Mouse (Mus musculus) heart, embryonic 16.5 days (tissue): Measurements from ENCODE around the gene Corin. TPM values are rescaled to one million over a fixed set of nuclear protein-coding genes. Genes with fewer than 3 reads are reported as not detected.

Source experiments
- ATAC-seq: fragments of 200-750 bp; cut with Nextera tagmentation; replicated peaks from 2 replicates; pipeline ENCODE4 v1.8.0; 2017; ENCODE audit warnings: moderate number of reproducible peaks; ENCODE audit not compliant: insufficient read depth, low FRiP score; ENCODE audit errors: extremely low read depth
- H3K27ac ChIP-seq: fragments of 300-500 bp; sonication (generic); 2 replicates; pipeline ENCODE4 v1.5.1; 2014; ENCODE audit warnings: mild to moderate bottlenecking, low read length, control low read depth, moderate library complexity
- H3K27me3 ChIP-seq: fragments of 300-500 bp; sonication (generic); 2 replicates; pipeline ENCODE4 v1.6.1; 2014; ENCODE audit warnings: low read length, mixed read lengths; ENCODE audit not compliant: control insufficient read depth, insufficient read depth
- H3K36me3 ChIP-seq: fragments of 300-500 bp; sonication (generic); 2 replicates; pipeline ENCODE4 v1.6.1; 2014; ENCODE audit not compliant: control insufficient read depth, insufficient read depth
- H3K4me1 ChIP-seq: fragments of 300-500 bp; sonication (generic); 2 replicates; pipeline ENCODE4 v1.6.1; 2014; ENCODE audit warnings: low read length, mixed read lengths; ENCODE audit not compliant: control insufficient read depth, insufficient read depth
- H3K4me2 ChIP-seq: fragments of 300-500 bp; sonication (generic); 2 replicates; pipeline ENCODE4 v1.6.1; 2014; ENCODE audit warnings: low read depth, mild to moderate bottlenecking, control low read depth, low read length
- H3K4me3 ChIP-seq: fragments of 300-500 bp; sonication (generic); 2 replicates; pipeline ENCODE4 v1.5.1; 2014; ENCODE audit warnings: mild to moderate bottlenecking, control low read depth, low read length
- H3K9ac ChIP-seq: fragments of 300-500 bp; sonication (generic); 2 replicates; pipeline ENCODE4 v1.6.1; 2014; ENCODE audit warnings: low read length, control low read depth
- H3K9me3 ChIP-seq: fragments of 300-500 bp; sonication (generic); replicated peaks from 2 replicates; pipeline ENCODE4 v1.6.1; 2016; ENCODE audit warnings: low read length; ENCODE audit not compliant: control insufficient read depth
- WGBS: fragments of 180-500 bp; shearing (Covaris S2); extraction: QIAGEN DNeasy Blood & Tissue Kit; methylation state at CpG from one replicate; pipeline ENCODE4 v1.1.7; 2014; 5-methylcytosine and 5-hydroxymethylcytosine counted together
- polyA plus RNA-seq: library from polyadenylated mRNA; unstranded; fragments of >200 nt; fragmentation: Nextera tagmentation; extraction: Ambion mirVana; gene quantifications from 2 replicates; pipeline ENCODE4 v1.2.1, GENCODE M21; 2015

Gene Corin
- polyA plus RNA-seq, 1 experiment from 2014 or later: 53.0 TPM

- no peak overlapping the region for H3K27ac ChIP-seq
- no peak for ATAC-seq
- H3K27me3 ChIP-seq: no peaks in the 10 kb centered on the region
- H3K4me1 ChIP-seq: no peaks in the 10 kb centered on the region
- no peaks in the 10 kb centered on the region for H3K9me3 ChIP-seq
- WGBS: 89% methylated on average over 3 of the region's 3 CpGs
- H3K4me3 ChIP-seq: no peak overlapping the region
- H3K9ac ChIP-seq: no peak overlapping the region
- peaks cover 4% of the 10 kb centered on the region; the same call in 1 of the 2 replicates for H3K36me3 ChIP-seq
- no peak overlapping the region for H3K4me2 ChIP-seq
These were observed 136.3 kb downstream of the Corin start for GRCm38 (mm10) chr5:72368004-72368403.

GRCm38 (mm10) chr5:72365801-72366200 lies 138.5 kb downstream of the Corin start:
- no peaks in the 10 kb centered on the region for H3K9me3 ChIP-seq
- 68% methylated on average over 4 of the region's 4 CpGs for WGBS
- H3K9ac ChIP-seq: no peak overlapping the region

GRCm38 (mm10) chr5:72363838-72364237 lies 140.4 kb downstream of the Corin start:
- no peaks in the 10 kb centered on the region for H3K9me3 ChIP-seq
- no peak overlapping the region for H3K4me2 ChIP-seq
- H3K27me3 ChIP-seq: no peaks in the 10 kb centered on the region
- WGBS: 57% methylated on average over 3 of the region's 3 CpGs
- no peak overlapping the region for H3K4me3 ChIP-seq
- H3K4me1 ChIP-seq: no peaks in the 10 kb centered on the region
- no peak overlapping the region for H3K27ac ChIP-seq
- H3K36me3 ChIP-seq: no peaks in the 10 kb centered on the region
- no peak for ATAC-seq
- no peak overlapping the region for H3K9ac ChIP-seq

More at GRCm38 (mm10) chr5:72365801-72366200, 138.5 kb downstream of the Corin start:
- ATAC-seq: no peak
- no peak overlapping the region for H3K4me3 ChIP-seq
- H3K4me1 ChIP-seq: no peaks in the 10 kb centered on the region
- no peak overlapping the region for H3K27ac ChIP-seq
- no peak overlapping the region for H3K4me2 ChIP-seq
- H3K36me3 ChIP-seq: no peaks in the 10 kb centered on the region
- H3K27me3 ChIP-seq: no peaks in the 10 kb centered on the region

- ATAC-seq: no peak
- no peaks in the 10 kb centered on the region for H3K36me3 ChIP-seq
- H3K9me3 ChIP-seq: no peaks in the 10 kb centered on the region
- H3K4me2 ChIP-seq: no peak overlapping the region
- WGBS: 64% methylated on average over 4 of the region's 4 CpGs
- no peak overlapping the region for H3K9ac ChIP-seq
- H3K27me3 ChIP-seq: no peaks in the 10 kb centered on the region
- H3K4me1 ChIP-seq: no peaks in the 10 kb centered on the region
- H3K27ac ChIP-seq: no peak overlapping the region
- no peak overlapping the region for H3K4me3 ChIP-seq
These were observed 150.5 kb downstream of the Corin start for GRCm38 (mm10) chr5:72353746-72354145.

GRCm38 (mm10) chr5:72350081-72350758 lies 154.1 kb downstream of the Corin start:
- Histone ChIP-seq H3K27me3 (no peaks in the 10 kb centered on the region), H3K36me3 (no peaks in the 10 kb centered on the region), H3K4me1 (no peaks in the 10 kb centered on the region), H3K9ac (no peak overlapping the region), H3K9me3 (no peaks in the 10 kb centered on the region), H3K27ac (no peak overlapping the region), H3K4me3 (no peak overlapping the region), H3K4me2 (no peak overlapping the region)
- WGBS: 33% methylated on average over 5 of the region's 5 CpGs
- ATAC-seq: 0 out of 2 replicates have a peak, but pooled peaks have one; percentile 72

- Histone ChIP-seq H3K9ac (no peak overlapping the region), H3K4me2 (no peak overlapping the region), H3K27ac (no peak overlapping the region), H3K4me3 (no peak overlapping the region), H3K9me3 (no peaks in the 10 kb centered on the region), H3K36me3 (no peaks in the 10 kb centered on the region), H3K4me1 (no peaks in the 10 kb centered on the region), H3K27me3 (no peaks in the 10 kb centered on the region)
- ATAC-seq: no peak
- WGBS: 53% methylated on average over 2 of the region's 2 CpGs
These were observed 155.7 kb downstream of the Corin start for GRCm38 (mm10) chr5:72348591-72348990.

GRCm38 (mm10) chr5:72335873-72336272 lies 168.4 kb downstream of the Corin start:
- Histone ChIP-seq H3K9me3 (no peaks in the 10 kb centered on the region), H3K4me3 (no peak overlapping the region), H3K36me3 (no peaks in the 10 kb centered on the region), H3K4me1 (no peaks in the 10 kb centered on the region), H3K9ac (no peak overlapping the region), H3K27me3 (no peaks in the 10 kb centered on the region), H3K4me2 (no peak overlapping the region), H3K27ac (no peak overlapping the region)
- ATAC-seq: no peak
- 68% methylated on average over 5 of the region's 5 CpGs for WGBS

GRCm38 (mm10) chr5:72332901-72333300 lies 171.4 kb downstream of the Corin start:
- H3K27me3 ChIP-seq: no peaks in the 10 kb centered on the region
- no peaks in the 10 kb centered on the region for H3K4me1 ChIP-seq
- H3K9ac ChIP-seq: no peak overlapping the region
- no peaks in the 10 kb centered on the region; the same call in none of the 2 replicates for H3K36me3 ChIP-seq
- ATAC-seq: no peak
- WGBS: 87% methylated on average over 10 of the region's 10 CpGs
- H3K4me2 ChIP-seq: no peak overlapping the region
- no peaks in the 10 kb centered on the region for H3K9me3 ChIP-seq
- H3K27ac ChIP-seq: no peak overlapping the region
- no peak overlapping the region for H3K4me3 ChIP-seq

GRCm38 (mm10) chr5:72331217-72331616 lies 173.1 kb downstream of the Corin start:
- Histone ChIP-seq H3K9me3 (no peaks in the 10 kb centered on the region), H3K27me3 (no peaks in the 10 kb centered on the region), H3K4me3 (no peak overlapping the region), H3K36me3 (peaks cover 4% of the 10 kb centered on the region), H3K27ac (no peak overlapping the region), H3K4me2 (no peak overlapping the region), H3K9ac (no peak overlapping the region), H3K4me1 (no peaks in the 10 kb centered on the region)
- WGBS: 72% methylated on average over 2 of the region's 2 CpGs
- ATAC-seq: no peak
